Mouse (Mus musculus) lung, adult 2 months (tissue): Measurements from ENCODE around the gene Fabp6. TPM values are rescaled to one million over a fixed set of nuclear protein-coding genes. Genes with fewer than 3 reads are reported as not detected.
A peak's percentile ranks its signal among the peaks of the same experiment; 100 is the strongest.

Source experiments
- DNase-seq: peaks from one replicate; pipeline ENCODE4 v3.0.0; 2022
- H3K4me1 ChIP-seq: fragments of 200-500 bp; 2 replicates; pipeline ENCODE4 v1.6.1; 2011; ENCODE audit warnings: low read length; ENCODE audit not compliant: control insufficient read depth, insufficient read depth
- H3K4me3 ChIP-seq: fragments of 200-500 bp; replicated peaks from 2 replicates; pipeline ENCODE3; 2011; ENCODE audit warnings: low read depth, mild to moderate bottlenecking, control low read depth, low read length; ENCODE audit errors: extremely low read depth
- CTCF ChIP-seq: fragments of 200-500 bp; IDR thresholded peaks from 2 replicates; pipeline ENCODE4 v1.5.1; 2011; ENCODE audit warnings: mild to moderate bottlenecking, low read length, control low read depth; ENCODE audit not compliant: insufficient read depth
- POLR2A ChIP-seq: fragments of 200-500 bp; IDR thresholded peaks from 2 replicates; pipeline ENCODE4 v1.6.1; 2011; ENCODE audit warnings: low read depth, mild to moderate bottlenecking, control low read depth, low read length, borderline replicate concordance; ENCODE audit errors: extremely low read depth
- WGBS: fragments of 180-500 bp; shearing (Covaris S2); methylation state at CpG from one replicate; pipeline ENCODE4 v1.1.7; 2018; 5-methylcytosine and 5-hydroxymethylcytosine counted together
- polyA plus RNA-seq: library from polyadenylated mRNA; depleted of rRNA; stranded (reverse); fragments of >200 nt; gene quantifications from 2 replicates; pipeline ENCODE4 v1.2.3, GENCODE M21; 2012

The Fabp6 gene
- polyA plus RNA-seq, 1 experiment = 0.34 TPM

- TF ChIP-seq CTCF (no peak), POLR2A (no peak)
- Histone ChIP-seq H3K4me1 (no peaks in the 10 kb centered on the region), H3K4me3 (no peak overlapping the region)
- DNase-seq = no peak
- WGBS = 70% methylated on average over 6 of the region's 6 CpGs
These were observed 3.6 kb upstream of the Fabp6 start for GRCm38 (mm10) chr11:43604891-43605290.

GRCm38 (mm10) chr11:43604207-43604606, 2.9 kb upstream of the Fabp6 start:
- 89% methylated on average over 2 of the region's 2 CpGs for WGBS
- H3K4me1 ChIP-seq = no peaks in the 10 kb centered on the region
- DNase-seq = no peak

GRCm38 (mm10) chr11:43589530-43590072, 11.7 kb downstream of the Fabp6 start:
- no peak for DNase-seq
- TF ChIP-seq POLR2A (no peak), CTCF (no peak)
- Histone ChIP-seq H3K4me1 (no peaks in the 10 kb centered on the region), H3K4me3 (no peak overlapping the region)
- 64% methylated on average over 6 of the region's 6 CpGs for WGBS

More at GRCm38 (mm10) chr11:43604207-43604606, 2.9 kb upstream of the Fabp6 start:
- TF ChIP-seq POLR2A (no peak), CTCF (no peak)
- no peak overlapping the region for H3K4me3 ChIP-seq

GRCm38 (mm10) chr11:43586324-43587090, 14.8 kb downstream of the Fabp6 start, which contains the start of gene 4933415A04Rik:
Gene 4933415A04Rik (plus strand): TSS chr11:43587040.
- H3K4me3 ChIP-seq = no peak within 1 kb of the TSS
- DNase-seq = peak; percentile 70
- 60% methylated on average over 7 of the region's 7 CpGs for WGBS
- TF ChIP-seq POLR2A (no peak), CTCF (peak; percentile 58)
- no peaks in the 10 kb centered on the region for H3K4me1 ChIP-seq

GRCm38 (mm10) chr11:43585211-43586005, 15.9 kb downstream of the Fabp6 start:
- DNase-seq = no peak
- TF ChIP-seq CTCF (no peak), POLR2A (no peak)
- Histone ChIP-seq H3K4me1 (no peaks in the 10 kb centered on the region), H3K4me3 (no peak overlapping the region)
- WGBS = 91% methylated on average over 22 of the region's 22 CpGs

GRCm38 (mm10) chr11:43577713-43578478, 23.4 kb downstream of the Fabp6 start:
- no peak for DNase-seq
- Histone ChIP-seq H3K4me1 (peaks cover 3% of the 10 kb centered on the region; the same call in 1 of the 2 replicates), H3K4me3 (no peak overlapping the region)
- no peak for TF ChIP-seq CTCF
- TF ChIP-seq POLR2A = no peak
- 80% methylated on average over 11 of the region's 11 CpGs for WGBS

- WGBS = 28% methylated on average over 9 of the region's 9 CpGs
- TF ChIP-seq POLR2A (no peak), CTCF (no peak)
- DNase-seq = no peak
- H3K4me1 ChIP-seq = peaks cover 3% of the 10 kb centered on the region
- H3K4me3 ChIP-seq = no peak overlapping the region
These were observed 25.8 kb downstream of the Fabp6 start for GRCm38 (mm10) chr11:43575376-43576151.

GRCm38 (mm10) chr11:43575061-43575375, 26.3 kb downstream of the Fabp6 start:
- no peak for DNase-seq
- Histone ChIP-seq H3K4me3 (no peak overlapping the region), H3K4me1 (peaks cover 5% of the 10 kb centered on the region)
- no peak for TF ChIP-seq POLR2A
- WGBS = 20% methylated on average over 3 of the region's 3 CpGs
